In genomic region chr3:95282865-95283588, GRCm38 (mm10) we compare ENCODE assay signal across 8 mouse cellular contexts. TPM values are rescaled to one million over a fixed set of nuclear protein-coding genes. Genes with fewer than 3 reads are reported as not detected.
DNase-seq lines count a peak whose midpoint lies in the region; ATAC-seq and TF ChIP-seq lines count a peak whose summit lies in the region.

No protein-coding gene starts in this region.

- H3K4me3 ChIP-seq in MEL (ENCODE audit: control insufficient read depth in 1 of 2, insufficient read depth in 1 of 2, low read depth in 2 of 2, low read length in 2 of 2) = peak overlapping the region; percentile 77 to 86
- peak overlapping the region; percentile 84 for H3K4me3 ChIP-seq in cerebellum, adult 2 months (replicated peaks; ENCODE audit: insufficient read depth, low read depth, low read length)
- peak overlapping the region; percentile 66 for H3K4me3 ChIP-seq in forebrain, postnatal 0 days (ENCODE audit: low read depth, low read length)

- under 1% methylated on average over 51 of the region's 51 CpGs for WGBS in cerebellum, adult 2 months
- WGBS in forebrain, postnatal 0 days = under 1% methylated on average over 50 of the region's 51 CpGs

- peak overlapping the region; percentile 81 for H3K4me2 ChIP-seq in forebrain, postnatal 0 days (ENCODE audit: low read depth)

- peak; percentile 74 for ATAC-seq in forebrain, postnatal 0 days
- peak; percentile 42 to 44 for ATAC-seq in hematopoietic stem cell, adult 5-6 weeks (replicated peaks in 1 of 2; ENCODE audit: insufficient read depth in 1 of 2, low FRiP score in 2 of 2, low TSS enrichment in 1 of 2, low read depth in 1 of 2, poor library complexity in 2 of 2, severe bottlenecking in 2 of 2)

- no peak for TF ChIP-seq RAD21 in MEL (IDR thresholded peaks at IDR 0.05; ENCODE audit: low read depth, low read length)

- peak; percentile 93 for DNase-seq in MEL (ENCODE audit: low read depth, low spot score)
- DNase-seq in cerebellum, adult 2 months = peak; percentile 87 to 88
- peak; percentile 82 for DNase-seq in forebrain, postnatal 0 days
- peak; percentile 75 to 81 for DNase-seq in layer of hippocampus, postnatal 10 days (ENCODE audit: low spot score in 2 of 2)
- DNase-seq in lung, postnatal 25 days (ENCODE audit: low spot score) = peak; percentile 85
- DNase-seq in retina, embryonic 14.5 days (ENCODE audit: low spot score) = peak; percentile 80
- peak; percentile 60 to 70 for DNase-seq in thymus, postnatal 36 days

- peaks cover 3 to 52% of the 10 kb centered on the region in 2 experiments for H3K36me3 ChIP-seq in MEL (ENCODE audit: control insufficient read depth in 1 of 2, insufficient read depth in 2 of 2, low read length in 2 of 2)
- peaks cover 3% of the 10 kb centered on the region; the same call in 1 of the 2 replicates for H3K36me3 ChIP-seq in forebrain, postnatal 0 days (ENCODE audit: insufficient read depth)

- no peaks in the 10 kb centered on the region for H3K27me3 ChIP-seq in MEL (ENCODE audit: control insufficient read depth in 1 of 2, insufficient read depth in 2 of 2, low read length in 2 of 2)
- H3K27me3 ChIP-seq in cerebellum, adult 2 months (ENCODE audit: control insufficient read depth, insufficient read depth, low read length) = no peaks in the 10 kb centered on the region
- no peaks in the 10 kb centered on the region for H3K27me3 ChIP-seq in forebrain, postnatal 0 days (ENCODE audit: insufficient read depth, low read length)

- H3K4me1 ChIP-seq in MEL (ENCODE audit: control insufficient read depth in 1 of 2, insufficient read depth in 2 of 2, low read length in 2 of 2) = peaks cover 26 to 55% of the 10 kb centered on the region in 2 experiments
- peaks cover 10% of the 10 kb centered on the region for H3K4me1 ChIP-seq in cerebellum, adult 2 months (ENCODE audit: control insufficient read depth, insufficient read depth, low read length)
- H3K4me1 ChIP-seq in forebrain, postnatal 0 days (ENCODE audit: insufficient read depth) = peaks cover 11% of the 10 kb centered on the region

- no peak for TF ChIP-seq EP300 in MEL (IDR thresholded peaks at IDR 0.05; ENCODE audit: low read depth in 1 of 2, low read length in 2 of 2)

- H3K9ac ChIP-seq in MEL (ENCODE audit: control insufficient read depth, low read depth, low read length, poor library complexity, severe bottlenecking) = peak overlapping the region; percentile 80
- H3K9ac ChIP-seq in forebrain, postnatal 0 days = peak overlapping the region; percentile 74

- H3K79me2 ChIP-seq in MEL (ENCODE audit: control insufficient read depth, insufficient read depth, low read length, poor library complexity) = peaks cover 52% of the 10 kb centered on the region

- no peak for TF ChIP-seq CTCF in MEL (IDR thresholded peaks at IDR 0.05 in 2 of 3, conservative IDR thresholded peaks at IDR 0.05 in 1 of 3; ENCODE audit: control insufficient read depth in 1 of 3, insufficient read depth in 1 of 3, low read depth in 2 of 3, low read length in 3 of 3, poor library complexity in 1 of 3, severe bottlenecking in 1 of 3)
- TF ChIP-seq CTCF in cerebellum, adult 2 months (IDR thresholded peaks at IDR 0.05; ENCODE audit: borderline replicate concordance, insufficient read depth, low read depth, low read length) = peak; percentile 21; the same call in 1 of the 2 replicates
- TF ChIP-seq CTCF in forebrain, postnatal 0 days (IDR thresholded peaks at IDR 0.05; ENCODE audit: low read depth) = peak; percentile 55

- peak overlapping the region; percentile 89 for H3K27ac ChIP-seq in MEL (ENCODE audit: control insufficient read depth, low read depth, low read length)
- peak overlapping the region; percentile 97 for H3K27ac ChIP-seq in cerebellum, adult 2 months (ENCODE audit: insufficient read depth, low read length)
- peak overlapping the region; percentile 83 for H3K27ac ChIP-seq in forebrain, postnatal 0 days (ENCODE audit: low read depth, low read length)

- no peaks in the 10 kb centered on the region for H3K9me3 ChIP-seq in MEL (replicated peaks; ENCODE audit: insufficient read depth, low read length)
- H3K9me3 ChIP-seq in forebrain, postnatal 0 days (ENCODE audit: low read length) = no peaks in the 10 kb centered on the region

- TF ChIP-seq POLR2A in MEL (IDR thresholded peaks at IDR 0.05; ENCODE audit: control insufficient read depth in 1 of 2, insufficient read depth in 1 of 2, low read depth in 1 of 2, low read length in 2 of 2, poor library complexity in 1 of 2) = peak in 1 of 2 experiments; percentile 61; a peak in 1 of 4 replicates
- peak; percentile 79 for TF ChIP-seq POLR2A in cerebellum, adult 2 months (IDR thresholded peaks at IDR 0.05; ENCODE audit: borderline replicate concordance, insufficient read depth, low read length)

TF ChIP-seq in MEL, 35 proteins besides CTCF, POLR2A, EP300 and RAD21:
- TF ChIP-seq MAZ (IDR thresholded peaks at IDR 0.05; ENCODE audit: low read depth, low read length) = no peak
- no peak for TF ChIP-seq TAL1 (IDR thresholded peaks at IDR 0.05; ENCODE audit: low read length)
- TF ChIP-seq GABPA (IDR thresholded peaks at IDR 0.05; ENCODE audit: low read depth, low read length) = no peak
- TF ChIP-seq NRF1 (IDR thresholded peaks at IDR 0.05; ENCODE audit: insufficient read depth, low read depth, low read length, poor library complexity, severe bottlenecking) = no peak
- TF ChIP-seq USF1 (IDR thresholded peaks at IDR 0.05; ENCODE audit: low read depth, low read length) = no peak
- no peak for TF ChIP-seq MYC (IDR thresholded peaks at IDR 0.05; ENCODE audit: low read depth, low read length)
- TF ChIP-seq TBP (IDR thresholded peaks at IDR 0.05; ENCODE audit: low read depth, low read length) = 0 out of 2 replicates have a peak, but pooled peaks have one; percentile 79
- TF ChIP-seq UBTF (IDR thresholded peaks at IDR 0.05; ENCODE audit: borderline replicate concordance, insufficient read depth, low read depth, low read length) = peak; percentile 98
- no peak for TF ChIP-seq POLR2AphosphoS2 (IDR thresholded peaks at IDR 0.05; ENCODE audit: low read length)
- TF ChIP-seq POLR2AphosphoS5 (IDR thresholded peaks at IDR 0.05; ENCODE audit: borderline replicate concordance, low read depth, low read length) = 0 out of 2 replicates have a peak, but pooled peaks have one; percentile 11

RNA-seq across cellular contexts. Expression of gene Prune1, which starts 1.2 kb away (rescaled TPM):
- 28.5 and 32.4 TPM in 2 replicates for total RNA-seq in MEL (2012; rRNA removed)
- 10 to 100 TPM in 1 of 2 experiments, not detected in 1; 51.8 TPM for polyA plus RNA-seq in MEL (2012; ENCODE audit: insufficient read depth in 1 of 2, insufficient read length in 2 of 2, low read depth in 1 of 2, low replicate concordance in 2 of 2, missing spikeins in 1 of 2)
- 43.2 and 47.6 TPM in 2 replicates for polyA plus RNA-seq in cerebellum, adult 2 months (2012; rRNA removed)
- 47.2 and 59.0 TPM in 2 replicates for total RNA-seq in forebrain, postnatal 0 days (2014; rRNA removed)
- 51.4 and 60.4 TPM in 2 replicates for polyA plus RNA-seq in forebrain, postnatal 0 days (2015; fragmentation: Nextera tagmentation; extraction: Ambion mirVana)
- total RNA-seq in hematopoietic stem cell, adult 5-6 weeks (2017) = 9.8 and 11.7 TPM in 2 replicates
- 10 to 100 TPM; 34.9 to 36.3 TPM for total RNA-seq in layer of hippocampus, postnatal 10 days (2021)

RNA-seq across cellular contexts. Expression of gene Mindy1, which starts 1.9 kb away (rescaled TPM):
- total RNA-seq in MEL (2012; rRNA removed) = 203 and 265 TPM in 2 replicates
- 100 to 1,000 TPM in 1 of 2 experiments, not detected in 1; 234 TPM for polyA plus RNA-seq in MEL (2012; ENCODE audit: insufficient read depth in 1 of 2, insufficient read length in 2 of 2, low read depth in 1 of 2, low replicate concordance in 2 of 2, missing spikeins in 1 of 2)
- 96.8 and 103 TPM in 2 replicates for polyA plus RNA-seq in cerebellum, adult 2 months (2012; rRNA removed)
- 29.5 and 35.4 TPM in 2 replicates for total RNA-seq in forebrain, postnatal 0 days (2014; rRNA removed)
- polyA plus RNA-seq in forebrain, postnatal 0 days (2015; fragmentation: Nextera tagmentation; extraction: Ambion mirVana) = 33.6 and 38.9 TPM in 2 replicates
- 42.4 and 45.4 TPM in 2 replicates for total RNA-seq in hematopoietic stem cell, adult 5-6 weeks (2017)
- total RNA-seq in layer of hippocampus, postnatal 10 days (2021) = 10 to 100 TPM; 26.5 to 27.6 TPM

RNA-seq across cellular contexts. Expression of gene Anxa9, which starts 23.9 kb away (rescaled TPM):
- 7.7 and 7.8 TPM in 2 replicates for total RNA-seq in MEL (2012; rRNA removed)
- 10 to 100 TPM in 1 of 2 experiments, not detected in 1; 33.9 TPM for polyA plus RNA-seq in MEL (2012; ENCODE audit: insufficient read depth in 1 of 2, insufficient read length in 2 of 2, low read depth in 1 of 2, low replicate concordance in 2 of 2, missing spikeins in 1 of 2)
- polyA plus RNA-seq in cerebellum, adult 2 months (2012; rRNA removed) = 1.2 and 1.5 TPM in 2 replicates
- total RNA-seq in forebrain, postnatal 0 days (2014; rRNA removed) = 0.14 and 0.54 TPM in 2 replicates
- 0.24 and 0.40 TPM in 2 replicates for polyA plus RNA-seq in forebrain, postnatal 0 days (2015; fragmentation: Nextera tagmentation; extraction: Ambion mirVana)
- 8.0 and 9.9 TPM in 2 replicates for total RNA-seq in hematopoietic stem cell, adult 5-6 weeks (2017)
- under 1 TPM; 0.65 to 0.75 TPM for total RNA-seq in layer of hippocampus, postnatal 10 days (2021)

RNA-seq across cellular contexts. Expression of gene Cers2, which starts 31.6 kb away (rescaled TPM):
- 240 and 307 TPM in 2 replicates for total RNA-seq in MEL (2012; rRNA removed)
- polyA plus RNA-seq in MEL (2012; ENCODE audit: insufficient read depth in 1 of 2, insufficient read length in 2 of 2, low read depth in 1 of 2, low replicate concordance in 2 of 2, missing spikeins in 1 of 2) = 100 to 1,000 TPM; 134 to 357 TPM
- polyA plus RNA-seq in cerebellum, adult 2 months (2012; rRNA removed) = 133 and 142 TPM in 2 replicates
- total RNA-seq in forebrain, postnatal 0 days (2014; rRNA removed) = 59.4 and 72.6 TPM in 2 replicates
- 68.6 and 77.9 TPM in 2 replicates for polyA plus RNA-seq in forebrain, postnatal 0 days (2015; fragmentation: Nextera tagmentation; extraction: Ambion mirVana)
- total RNA-seq in hematopoietic stem cell, adult 5-6 weeks (2017) = 103 and 119 TPM in 2 replicates
- 10 to 100 TPM; 45.4 to 46.6 TPM for total RNA-seq in layer of hippocampus, postnatal 10 days (2021)

RNA-seq across cellular contexts. Expression of gene Bnipl, which starts 32.0 kb away (rescaled TPM):
- total RNA-seq in MEL (2012; rRNA removed) = 0.19 and 0.20 TPM in 2 replicates
- under 1 TPM in 1 of 2 experiments, not detected in 1; 0.43 TPM for polyA plus RNA-seq in MEL (2012; ENCODE audit: insufficient read depth in 1 of 2, insufficient read length in 2 of 2, low read depth in 1 of 2, low replicate concordance in 2 of 2, missing spikeins in 1 of 2)
- polyA plus RNA-seq in cerebellum, adult 2 months (2012; rRNA removed) = 1.8 and 1.9 TPM in 2 replicates
- 0.23 and 0.33 TPM in 2 replicates for total RNA-seq in forebrain, postnatal 0 days (2014; rRNA removed)
- polyA plus RNA-seq in forebrain, postnatal 0 days (2015; fragmentation: Nextera tagmentation; extraction: Ambion mirVana) = not detected in 2 replicates
- total RNA-seq in hematopoietic stem cell, adult 5-6 weeks (2017) = not detected in 2 replicates
- total RNA-seq in layer of hippocampus, postnatal 10 days (2021) = under 1 TPM in 1 of 2 experiments, not detected in 1; 0.25 TPM

Comparison
In these comparisons a context has a peak if more than half of its experiments do, and no peak if none do; other contexts are left out.
1. Peak in every context shown above with its lines: DNase-seq, ATAC-seq, H3K4me3 ChIP-seq and H3K27ac ChIP-seq.
2. CTCF ChIP-seq: peak in cerebellum, adult 2 months (single experiment) and forebrain, postnatal 0 days (single experiment); none in MEL (0 of 3).